Mouse (Mus musculus) forebrain, embryonic 11.5 days (tissue): ENCODE results near the gene Slit2. TPM values are rescaled to one million over a fixed set of nuclear protein-coding genes. Genes with fewer than 3 reads are reported as not detected.

Experiments
- ATAC-seq: fragments of 200-750 bp; cut with Nextera tagmentation; replicated peaks from 2 replicates; pipeline ENCODE4 v1.8.0; 2017; ENCODE audit warnings: moderate TSS enrichment; ENCODE audit not compliant: low FRiP score
- DNase-seq: peaks from one replicate; pipeline ENCODE4 v3.0.0-alpha.2; 2017; ENCODE audit warnings: low spot score
- H3K27ac ChIP-seq: fragments of 300-500 bp; sonication (generic); 2 replicates; pipeline ENCODE4 v1.5.1; 2014; ENCODE audit warnings: low read depth, low read length
- H3K27me3 ChIP-seq: fragments of 300-500 bp; sonication (generic); 2 replicates; pipeline ENCODE4 v1.6.1; 2014; ENCODE audit warnings: mild to moderate bottlenecking, low read length, mixed read lengths; ENCODE audit not compliant: control insufficient read depth, insufficient read depth
- H3K36me3 ChIP-seq: fragments of 300-500 bp; sonication (generic); 2 replicates; pipeline ENCODE4 v1.6.1; 2014; ENCODE audit warnings: mild to moderate bottlenecking, low read length, moderate library complexity, mixed read lengths; ENCODE audit not compliant: control insufficient read depth, insufficient read depth
- H3K4me1 ChIP-seq: fragments of 300-500 bp; sonication (generic); replicated peaks from 2 replicates; pipeline ENCODE4 v1.6.1; 2014; ENCODE audit warnings: low read length, mixed read lengths; ENCODE audit not compliant: control insufficient read depth, insufficient read depth
- H3K4me2 ChIP-seq: fragments of 300-500 bp; sonication (generic); 2 replicates; pipeline ENCODE4 v1.6.1; 2014; ENCODE audit warnings: low read depth, mild to moderate bottlenecking, low read length, moderate library complexity, mixed read lengths; ENCODE audit not compliant: severe bottlenecking
- H3K4me3 ChIP-seq: fragments of 300-500 bp; sonication (generic); 2 replicates; pipeline ENCODE4 v1.5.1; 2014; ENCODE audit warnings: low read depth, low read length
- H3K9ac ChIP-seq: fragments of 300-500 bp; sonication (generic); 2 replicates; pipeline ENCODE4 v1.6.1; 2014; ENCODE audit warnings: low read length
- H3K9me3 ChIP-seq: fragments of 300-500 bp; sonication (generic); 2 replicates; pipeline ENCODE4 v1.6.1; 2016; ENCODE audit warnings: low read length, mixed read lengths; ENCODE audit not compliant: control insufficient read depth
- WGBS: fragments of 180-500 bp; shearing (Covaris S2); extraction: QIAGEN DNeasy Blood & Tissue Kit; methylation state at CpG from one replicate; pipeline ENCODE4 v1.1.7; 2014; 5-methylcytosine and 5-hydroxymethylcytosine counted together
- microRNA-seq: library from miRNA; unstranded; fragments of <30 nt; microRNA quantifications from one replicate; pipeline ENCODE4, GENCODE M21; 2016; ENCODE audit not compliant: insufficient number of aligned reads
- polyA plus RNA-seq: library from polyadenylated mRNA; unstranded; fragments of >200 nt; fragmentation: Nextera tagmentation; extraction: Ambion mirVana; gene quantifications from 2 replicates; pipeline ENCODE4 v1.2.1, GENCODE M21; 2014

The Slit2 gene
- polyA plus RNA-seq, 1 experiment from 2014 or later = 28.5 TPM

GRCm38 (mm10) chr5:48345095-48345982 lies 362.4 kb downstream of the Slit2 start:
- Histone ChIP-seq H3K27ac (no peak overlapping the region), H3K36me3 (no peaks in the 10 kb centered on the region), H3K9me3 (no peaks in the 10 kb centered on the region), H3K4me1 (no peaks in the 10 kb centered on the region), H3K27me3 (no peaks in the 10 kb centered on the region), H3K4me2 (no peak overlapping the region), H3K9ac (no peak overlapping the region), H3K4me3 (no peak overlapping the region)
- 56% methylated on average over 5 of the region's 5 CpGs for WGBS
- DNase-seq (no peak), ATAC-seq (peak; percentile 82)

DNA sequence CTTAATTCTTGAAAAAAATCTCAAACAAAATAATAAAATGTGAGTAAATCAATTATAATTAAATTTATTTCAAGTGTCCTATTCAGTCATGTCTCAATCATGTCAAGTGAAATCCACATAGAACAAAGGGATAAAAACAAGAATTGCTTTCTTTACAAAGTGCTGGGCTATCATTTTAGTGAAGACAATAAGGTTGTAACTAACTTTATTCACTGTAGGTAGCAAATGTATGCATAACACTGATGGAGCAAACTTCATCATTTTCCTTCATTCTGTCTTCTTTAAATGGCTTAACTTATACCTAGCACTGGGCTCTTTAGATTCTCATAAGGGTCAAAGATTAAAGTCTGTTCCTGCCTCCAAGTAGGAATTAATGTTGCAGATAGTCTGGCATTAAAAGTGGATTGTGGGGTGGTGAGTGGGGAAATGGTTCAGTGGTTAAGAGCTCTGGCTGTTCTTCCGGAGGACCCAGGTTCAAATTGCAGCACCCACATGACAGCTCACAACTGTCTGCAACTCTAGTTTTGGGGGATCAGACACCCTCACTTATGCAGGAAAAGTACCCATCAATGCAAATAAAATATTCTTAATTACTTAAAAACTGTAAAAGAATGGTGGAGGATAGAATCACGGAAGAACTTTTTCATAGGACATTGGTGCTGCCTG lies 363.2 kb downstream of the Slit2 start:
- no peak overlapping the region for H3K27ac ChIP-seq
- no peak overlapping the region for H3K4me2 ChIP-seq
- ATAC-seq = peak; percentile 37; the same call in 1 of the 2 replicates
- H3K4me1 ChIP-seq = no peaks in the 10 kb centered on the region
- H3K9me3 ChIP-seq = no peaks in the 10 kb centered on the region
- no peak overlapping the region for H3K9ac ChIP-seq
- H3K27me3 ChIP-seq = no peaks in the 10 kb centered on the region
- no peak overlapping the region for H3K4me3 ChIP-seq
- H3K36me3 ChIP-seq = no peaks in the 10 kb centered on the region
- no peak for DNase-seq
- WGBS = 89% methylated on average over 2 of the region's 2 CpGs

DNA sequence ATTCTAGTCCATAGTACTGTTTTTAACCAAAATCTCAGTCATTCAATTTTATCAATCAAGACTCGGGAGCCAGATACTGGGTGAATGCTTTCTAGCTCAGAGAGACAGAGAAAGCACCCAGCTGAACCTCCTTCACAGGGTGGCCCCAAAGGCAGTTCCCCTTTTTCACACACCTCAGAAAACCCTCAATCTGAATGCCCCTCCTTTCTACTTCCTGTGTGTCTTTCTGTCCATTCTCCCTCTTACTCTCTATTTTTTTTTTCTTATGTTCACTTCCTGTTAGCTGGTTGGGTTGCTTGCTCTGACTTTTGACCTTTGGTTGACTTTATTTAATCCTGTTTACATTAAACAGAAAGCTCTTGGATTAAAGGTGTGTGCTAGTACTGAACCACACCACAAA lies 366.4 kb downstream of the Slit2 start:
- Histone ChIP-seq H3K9me3 (no peaks in the 10 kb centered on the region), H3K36me3 (no peaks in the 10 kb centered on the region), H3K27me3 (no peaks in the 10 kb centered on the region), H3K4me1 (no peaks in the 10 kb centered on the region), H3K4me2 (no peak overlapping the region), H3K4me3 (no peak overlapping the region), H3K27ac (no peak overlapping the region), H3K9ac (no peak overlapping the region)
- DNase-seq = no peak
- ATAC-seq = no peak
- 90% methylated on average over 1 of the region's 1 CpGs for whole genome bisulfite sequencing

Small RNA genes lying within 50 kb of the gene (microRNA-seq; reads per million reads assigned to microRNA genes)
- gene Mir218-1 = 16.8 reads per million, percentile 11 among the genes with 10 or more reads in this experiment
